Mouse (Mus musculus): Measurements from ENCODE around the gene Rgma.

Gene Rgma

DNA sequence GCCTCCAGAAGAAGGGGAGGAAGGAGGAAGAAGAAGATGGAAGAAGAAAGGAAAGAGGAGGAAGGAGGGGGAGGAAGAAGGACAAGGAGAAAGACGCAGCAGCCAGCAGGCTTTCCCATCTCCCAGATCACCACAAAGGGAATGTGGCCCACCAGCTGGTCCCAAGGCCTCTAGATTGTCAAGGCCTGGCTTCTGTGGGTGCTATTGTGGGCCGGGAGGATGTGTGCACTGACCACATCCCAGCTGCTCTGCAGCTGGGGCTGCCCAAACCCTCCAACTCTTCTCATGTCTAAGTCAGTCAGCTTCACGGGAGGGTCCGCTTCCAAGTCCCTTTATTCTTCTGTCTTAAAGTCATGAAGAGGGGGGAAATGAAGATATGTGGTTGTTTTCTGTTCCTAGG is 5.3 kb upstream of the Rgma start:
- in situ Hi-C loops (cut with MboI; ENCODE audit: low sequenced_read_pairs): no loop called here

DNA sequence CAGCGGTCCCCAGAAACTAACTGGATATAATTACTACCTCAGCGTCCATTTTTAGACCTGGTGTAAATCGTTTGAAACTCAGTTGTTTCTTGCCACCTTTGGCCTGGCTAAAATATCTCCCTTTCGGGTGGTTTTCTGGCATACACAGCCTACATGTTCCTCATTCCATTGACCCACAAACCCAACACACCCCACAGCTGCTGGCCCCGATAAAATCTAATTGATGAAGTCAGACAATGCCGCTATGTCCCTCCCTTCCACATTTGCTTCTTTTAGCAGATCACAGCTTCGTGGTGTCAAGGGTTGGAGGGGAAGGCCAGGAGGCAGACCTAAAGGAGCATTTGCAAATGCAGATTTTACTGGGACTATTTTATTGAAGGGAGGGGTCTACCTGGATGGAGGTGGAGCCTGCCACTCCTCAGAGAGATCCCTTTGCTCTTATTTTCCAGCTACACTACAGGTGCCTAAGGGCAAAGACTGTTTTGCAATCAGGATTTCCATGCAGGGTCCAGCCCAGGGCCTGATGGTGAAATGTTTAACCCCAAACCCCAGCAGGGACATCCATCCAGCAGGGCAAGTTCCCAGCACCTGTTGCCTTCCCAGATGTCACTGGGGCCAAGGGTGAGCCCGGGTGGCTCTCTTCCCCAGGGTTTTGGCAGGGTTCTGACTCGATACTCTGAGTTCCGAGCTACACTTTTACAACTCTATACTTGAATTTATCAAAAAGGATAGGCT is 3.6 kb upstream of the Rgma start:
- in situ Hi-C loops (cut with MboI; ENCODE audit: low sequenced_read_pairs): no loop called here

DNA sequence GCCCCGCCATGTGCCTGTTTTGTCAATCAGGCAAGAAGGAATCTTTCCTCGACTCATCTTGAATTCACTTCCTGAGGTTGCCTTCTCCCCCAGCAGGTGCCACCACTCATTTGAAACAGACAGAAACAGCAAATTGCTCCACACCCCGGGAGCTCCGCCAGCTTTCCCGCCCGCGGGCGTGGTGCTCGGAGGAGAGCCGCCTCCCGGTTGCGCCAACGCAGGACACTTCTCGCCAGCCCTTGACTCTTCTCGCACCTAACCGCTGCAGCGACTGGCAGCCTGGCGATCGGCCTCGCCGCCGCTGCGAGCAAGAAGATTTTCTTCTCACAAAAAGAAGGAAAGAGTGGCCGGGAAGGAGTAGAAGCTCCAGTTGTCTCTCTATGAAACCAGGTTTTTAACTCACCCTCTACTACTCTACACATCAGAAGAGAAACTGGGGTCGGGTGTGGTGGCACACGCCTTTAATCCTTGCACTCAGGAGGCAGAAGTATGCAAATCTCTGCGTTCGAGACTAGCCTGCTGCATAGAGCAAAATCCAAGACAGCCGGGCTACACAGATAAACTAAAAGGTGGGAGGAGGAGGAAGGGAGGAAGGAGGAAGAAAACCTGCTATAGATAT is 2.8 kb upstream of the Rgma start:
- in situ Hi-C loops (cut with MboI; ENCODE audit: low sequenced_read_pairs): no loop called here

DNA sequence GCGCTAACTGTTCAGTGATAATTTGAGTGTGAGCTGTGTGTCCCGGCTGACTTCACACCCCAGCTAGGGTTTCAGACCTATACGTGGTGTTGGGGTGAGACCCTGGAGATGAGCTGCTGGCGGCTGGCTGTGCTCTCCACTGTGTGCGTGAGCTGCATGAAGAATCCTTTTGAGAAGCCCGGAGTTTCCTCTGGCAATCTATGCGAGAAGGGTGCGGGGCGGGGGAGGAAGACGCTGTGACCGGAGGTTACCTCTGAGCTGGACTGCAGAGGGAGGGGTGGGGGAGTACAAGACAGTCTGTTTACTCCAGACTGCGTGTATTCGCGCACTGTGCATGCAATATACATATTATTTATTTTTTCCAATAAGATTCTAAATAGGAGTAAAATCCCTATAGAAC is 582 bp upstream of the Rgma start:
- in situ Hi-C loops (cut with MboI; ENCODE audit: low sequenced_read_pairs): no loop called here

DNA sequence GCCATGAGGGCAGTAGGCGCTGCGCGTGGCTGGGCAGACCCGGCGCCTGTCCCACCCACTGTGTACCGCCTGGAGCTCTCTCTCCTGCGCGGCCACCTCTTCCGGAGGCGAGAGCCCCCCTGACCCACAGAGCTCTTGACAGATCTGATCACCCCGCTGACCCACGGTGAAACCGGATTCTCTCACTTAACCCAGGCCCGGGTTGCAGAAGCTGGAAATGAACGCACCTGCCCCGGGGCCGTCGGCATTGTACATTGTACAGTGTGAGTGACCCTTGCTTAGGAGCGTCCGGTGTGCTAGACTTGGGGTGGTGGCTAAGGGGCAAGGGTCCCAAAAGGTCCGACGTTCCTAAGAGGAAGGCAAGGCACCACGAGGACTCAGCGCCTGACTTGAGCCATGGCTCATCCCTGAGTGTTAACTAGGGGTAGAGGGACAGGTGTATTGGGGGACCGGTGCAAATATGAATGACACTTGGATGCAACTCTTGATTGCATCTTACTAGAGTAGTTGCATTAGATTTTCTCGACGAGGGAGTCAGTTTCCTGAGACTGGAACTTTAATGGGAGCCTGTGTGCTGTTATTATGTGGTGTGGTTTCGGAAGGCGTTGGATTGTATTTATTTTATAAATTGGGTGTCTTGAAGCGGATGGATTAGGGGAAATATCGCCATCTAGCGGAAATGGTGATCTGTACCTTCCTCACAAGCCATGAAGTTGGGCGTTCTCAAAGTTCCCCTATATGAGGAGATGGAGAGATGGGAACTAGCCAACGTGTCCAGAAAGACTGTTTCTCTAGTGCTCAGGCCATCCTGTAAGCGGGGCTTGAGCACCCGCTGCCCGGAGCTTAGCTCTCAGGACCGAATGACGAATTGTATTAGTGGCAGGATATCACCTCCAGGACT is 1.0 kb downstream of the Rgma start:
- in situ Hi-C loops (cut with MboI; ENCODE audit: low sequenced_read_pairs): no loop called here

DNA sequence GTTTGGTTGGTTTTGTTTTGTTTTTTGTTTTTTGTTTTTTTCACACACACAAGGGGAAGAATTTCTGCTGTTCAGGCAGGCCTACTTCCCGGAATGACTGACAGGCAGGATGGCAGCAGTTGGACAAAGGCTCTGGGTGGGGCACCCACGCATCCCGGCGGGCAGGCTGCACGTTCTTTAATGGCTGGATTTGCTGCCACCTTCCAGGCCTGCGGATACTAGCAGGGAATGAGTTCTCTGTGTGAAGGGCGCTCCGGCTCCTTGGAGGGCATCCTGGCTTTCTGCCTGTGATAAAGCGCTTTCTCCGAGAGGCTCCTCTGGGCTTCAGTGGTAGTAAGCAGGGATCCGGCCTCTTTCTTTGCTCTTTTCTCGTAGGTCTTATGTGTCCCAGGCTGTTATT is 2.0 kb downstream of the Rgma start:
- in situ Hi-C loops (cut with MboI; ENCODE audit: low sequenced_read_pairs): no loop called here

DNA sequence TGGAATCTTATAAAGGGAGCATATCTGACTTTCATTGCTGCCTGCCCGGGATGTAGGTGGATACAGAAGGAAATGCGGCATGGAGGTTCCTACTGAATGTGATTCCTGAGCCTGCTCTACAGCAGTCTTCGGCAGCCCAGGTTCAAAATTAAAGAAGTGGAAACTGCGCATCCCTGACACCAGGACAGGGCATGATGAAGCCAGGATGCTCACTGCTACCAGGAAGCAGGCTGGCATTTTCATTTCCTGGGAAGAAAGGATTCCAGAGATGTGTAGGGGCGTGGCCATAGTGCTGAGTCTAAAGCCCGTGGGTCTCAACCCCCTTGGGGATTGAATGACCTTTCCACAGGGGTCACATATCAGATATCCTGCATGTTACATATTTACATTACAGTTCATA is 2.7 kb downstream of the Rgma start:
- in situ Hi-C loops (cut with MboI; ENCODE audit: low sequenced_read_pairs): no loop called here

DNA sequence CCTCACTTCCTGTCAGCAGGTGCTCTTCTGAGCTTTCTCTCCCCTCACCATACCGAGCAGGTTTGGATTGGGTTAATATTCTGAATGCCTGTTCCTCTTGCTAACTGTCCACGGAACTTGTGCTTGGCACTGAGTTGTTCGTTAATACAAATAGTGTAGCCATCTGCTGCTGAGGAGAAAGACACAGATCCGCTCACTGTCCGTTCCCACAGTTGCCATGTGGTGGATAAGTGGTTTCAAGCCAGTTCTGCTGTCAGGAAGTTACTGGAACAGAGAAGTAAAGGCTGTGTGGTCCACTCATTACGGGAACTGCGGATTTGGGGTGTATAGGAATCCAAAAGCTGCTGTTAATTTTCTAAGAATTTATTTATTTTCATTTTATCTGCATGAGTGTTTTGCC is 7.5 kb downstream of the Rgma start:
- in situ Hi-C loops (cut with MboI; ENCODE audit: low sequenced_read_pairs): no loop called here

DNA sequence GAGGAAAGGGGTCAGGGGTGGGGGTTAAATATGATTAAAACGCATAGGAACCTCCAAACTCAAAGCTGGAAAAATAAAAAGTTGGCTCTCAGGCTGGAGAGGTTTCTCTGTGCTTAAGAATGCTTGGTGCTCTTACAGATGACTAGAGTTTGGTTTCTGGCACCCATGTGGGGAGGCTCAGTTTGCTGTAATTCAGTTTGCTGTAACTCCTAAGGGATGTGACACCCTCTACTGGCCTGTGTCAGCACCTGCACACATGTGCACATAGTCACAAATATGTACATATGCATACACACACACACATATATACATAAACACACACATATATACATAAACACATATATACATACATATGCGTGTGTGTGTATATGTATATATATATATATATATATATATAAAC is 13.6 kb downstream of the Rgma start:
- in situ Hi-C loops (cut with MboI; ENCODE audit: low sequenced_read_pairs): no loop called here

DNA sequence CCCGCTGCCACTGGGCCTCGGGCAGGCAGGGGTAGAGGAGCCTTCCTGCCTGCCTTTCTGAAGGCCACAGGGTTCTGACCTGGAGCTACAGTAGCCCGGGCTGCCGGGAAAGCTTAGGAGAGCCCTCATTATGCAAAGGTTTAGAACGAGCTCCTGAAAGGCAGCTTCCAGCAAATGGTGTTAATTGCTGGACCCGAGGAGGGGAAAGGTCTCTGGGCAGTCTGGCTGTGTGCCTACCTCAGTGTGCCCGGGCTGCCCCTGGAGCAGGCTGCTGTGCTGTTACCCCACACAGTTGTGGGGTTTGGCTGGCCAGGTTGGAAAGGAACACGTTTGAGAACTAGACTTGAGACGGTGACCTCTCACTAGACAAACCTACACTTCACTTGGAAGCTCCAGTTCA is 14.1 kb downstream of the Rgma start:
- in situ Hi-C loops (cut with MboI; ENCODE audit: low sequenced_read_pairs): no loop called here

DNA sequence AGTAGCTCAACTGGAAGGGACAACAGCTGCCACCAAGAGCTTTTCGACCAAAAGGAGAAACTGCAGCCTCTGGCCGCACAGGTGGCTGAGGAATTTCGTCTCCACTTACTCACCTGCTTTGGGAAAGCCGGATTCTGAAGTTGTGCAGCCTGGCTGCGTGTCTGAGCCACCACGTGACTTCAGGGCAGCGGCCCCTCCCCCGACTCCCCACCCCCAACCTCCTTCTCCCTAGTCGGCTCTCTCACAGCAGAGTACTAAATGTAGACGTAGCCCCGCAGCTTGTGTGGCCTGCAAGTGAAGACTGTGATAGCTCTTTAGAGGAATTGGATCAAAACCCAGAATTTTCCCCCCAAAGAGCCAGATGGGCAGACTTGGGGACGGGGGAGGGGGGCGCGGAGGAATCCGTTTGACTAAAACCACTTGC is 14.6 kb downstream of the Rgma start:
- in situ Hi-C loops (cut with MboI; ENCODE audit: low sequenced_read_pairs): no loop called here

DNA sequence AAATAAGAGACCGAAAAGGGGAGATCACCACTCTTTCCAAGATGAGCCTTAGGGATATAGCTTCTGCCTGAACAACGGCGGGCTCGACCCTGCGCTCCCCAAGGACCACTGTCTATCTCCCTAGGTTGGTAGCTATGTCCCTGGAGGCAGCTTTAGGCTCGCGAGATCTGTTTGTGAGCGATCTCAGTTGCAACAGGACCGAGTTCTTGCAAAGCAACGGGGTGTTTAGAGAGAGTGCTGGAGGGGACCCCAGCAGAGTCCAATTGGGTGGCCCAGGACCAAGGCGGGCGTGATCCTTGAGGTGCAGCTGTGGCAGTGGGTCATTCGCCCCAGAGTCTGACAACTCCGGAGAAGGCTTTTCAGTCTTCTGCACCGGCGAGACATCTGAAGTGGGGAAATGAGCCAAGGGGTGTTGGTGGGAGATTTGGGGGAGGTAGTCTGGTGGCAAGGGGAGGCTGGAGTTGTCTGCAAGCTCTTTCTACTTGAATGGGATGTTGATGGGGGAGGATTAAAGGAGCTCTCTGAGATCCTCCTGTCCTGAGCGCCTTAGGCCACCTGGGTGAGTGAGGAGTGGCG is 15.2 kb downstream of the Rgma start:
- in situ Hi-C loops (cut with MboI; ENCODE audit: low sequenced_read_pairs): no loop called here

DNA sequence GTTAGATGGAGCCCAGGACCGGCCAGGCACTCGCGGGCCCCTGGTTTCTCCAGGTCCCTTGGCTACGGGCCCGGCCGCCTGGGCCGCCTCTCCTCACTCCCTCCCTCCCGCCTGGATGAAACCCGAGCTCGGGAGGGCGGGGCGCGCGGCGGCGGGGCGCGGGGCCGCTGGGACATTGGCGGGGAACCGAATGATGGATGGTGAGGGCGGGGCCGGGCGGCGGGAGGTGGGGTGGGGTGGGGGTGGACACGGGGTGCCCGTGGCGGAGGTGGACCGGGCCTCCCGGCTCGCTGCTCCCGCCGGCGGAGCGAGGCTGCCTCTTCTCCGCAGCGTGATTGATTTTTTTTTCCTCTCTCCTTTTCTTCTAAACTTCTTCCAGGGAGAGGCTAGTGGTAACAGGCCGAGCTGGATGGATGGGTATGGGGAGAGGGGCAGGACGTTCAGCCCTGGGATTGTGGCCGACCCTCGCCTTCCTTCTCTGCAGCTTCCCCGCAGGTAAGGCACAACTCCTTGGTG is 15.8 kb downstream of the Rgma start:
- in situ Hi-C loops (cut with MboI; ENCODE audit: low sequenced_read_pairs): no loop called here

DNA sequence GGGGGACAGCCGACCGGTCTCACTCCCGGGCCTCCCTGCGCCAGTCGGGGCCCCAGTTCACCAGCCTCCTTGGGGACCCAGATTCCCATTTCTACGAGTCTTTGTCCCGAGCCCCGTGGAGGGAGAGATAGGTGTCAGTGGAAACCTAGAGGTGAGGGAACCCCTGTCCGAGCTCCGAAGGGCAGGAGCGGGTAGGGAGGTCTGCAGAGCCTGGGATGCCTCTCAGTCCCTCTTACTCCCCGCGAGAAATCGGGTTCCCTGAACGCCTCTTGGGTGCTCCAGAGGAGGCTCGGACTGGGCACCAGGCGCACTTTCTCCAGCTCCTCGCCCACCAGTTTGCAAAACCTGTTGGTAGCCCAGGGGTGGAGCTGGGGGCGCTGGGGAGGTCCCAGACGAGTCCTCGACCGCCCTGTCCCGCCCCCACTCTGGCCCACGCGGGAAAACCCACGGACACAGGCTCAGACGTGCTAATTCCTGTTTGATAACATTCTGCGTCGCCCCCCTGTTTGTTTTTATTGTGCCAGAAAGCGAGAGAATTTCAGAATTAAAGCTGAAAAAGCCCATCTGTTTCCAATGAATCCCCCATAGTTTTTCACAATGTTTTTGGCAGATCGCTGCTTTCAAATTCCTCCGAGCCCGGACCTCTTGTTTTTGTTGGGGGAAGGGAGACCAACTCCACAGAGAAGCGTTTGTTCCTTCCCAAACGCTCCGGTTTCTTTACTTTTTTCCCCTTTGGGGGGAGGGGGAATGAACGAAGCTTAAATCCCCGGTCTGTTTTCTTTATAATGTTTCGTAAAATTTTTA is 16.4 kb downstream of the Rgma start:
- in situ Hi-C loops (cut with MboI; ENCODE audit: low sequenced_read_pairs): no loop called here

DNA sequence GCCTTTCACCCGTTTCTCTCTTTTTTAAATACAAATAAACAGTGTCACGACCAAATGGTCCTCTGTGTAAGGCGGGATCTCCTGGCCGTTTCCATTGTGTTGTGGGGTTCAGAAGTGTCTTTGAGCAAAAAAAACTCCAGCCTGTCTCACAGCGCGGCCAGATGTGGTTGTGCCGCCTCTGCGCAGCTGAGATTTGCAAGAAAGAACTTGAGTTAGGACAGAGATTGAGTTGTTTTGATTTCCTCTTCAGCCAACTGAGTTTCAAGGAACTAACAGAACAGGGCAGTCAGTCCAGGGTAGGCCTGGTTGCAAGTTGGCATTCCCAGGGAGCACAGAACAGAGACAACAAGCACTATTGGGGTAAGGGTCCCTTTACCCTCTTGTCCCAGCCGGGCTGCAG is 17.1 kb downstream of the Rgma start:
- in situ Hi-C loops (cut with MboI; ENCODE audit: low sequenced_read_pairs): no loop called here

DNA sequence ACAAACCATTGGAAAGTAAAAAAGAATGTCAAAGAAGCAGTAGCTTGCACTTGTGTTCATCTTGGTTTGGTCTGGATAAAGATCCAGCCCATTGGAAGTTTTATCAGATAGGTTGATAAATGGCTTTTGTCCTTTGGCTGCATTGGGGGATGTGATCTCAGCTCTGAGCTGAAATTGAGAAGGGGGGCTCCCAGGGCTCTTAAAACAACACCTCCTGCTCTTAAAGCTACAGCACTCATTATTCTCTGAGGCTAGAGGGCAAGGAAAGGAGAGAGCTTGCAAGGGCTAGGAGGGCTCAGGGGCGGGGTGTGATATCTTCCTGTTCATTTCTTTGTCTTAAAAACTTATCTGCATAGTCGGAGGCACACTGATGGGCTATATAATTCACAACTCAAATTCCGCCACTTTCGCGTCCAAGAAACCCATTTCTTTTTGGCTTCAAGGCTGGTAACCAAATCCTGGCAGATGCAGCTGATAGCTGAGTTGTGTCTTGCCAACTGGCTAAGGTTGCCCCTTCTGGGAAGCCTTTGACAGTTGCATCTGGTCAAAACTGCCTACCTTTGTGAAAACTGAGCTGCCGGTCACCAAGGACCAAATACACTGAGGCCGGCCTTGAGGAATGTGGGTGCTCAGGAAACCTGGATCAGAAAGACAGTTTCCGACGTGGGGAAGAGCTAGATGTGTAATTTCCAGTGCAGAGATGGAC is 18.2 kb downstream of the Rgma start:
- in situ Hi-C loops (cut with MboI; ENCODE audit: low sequenced_read_pairs): no loop called here

DNA sequence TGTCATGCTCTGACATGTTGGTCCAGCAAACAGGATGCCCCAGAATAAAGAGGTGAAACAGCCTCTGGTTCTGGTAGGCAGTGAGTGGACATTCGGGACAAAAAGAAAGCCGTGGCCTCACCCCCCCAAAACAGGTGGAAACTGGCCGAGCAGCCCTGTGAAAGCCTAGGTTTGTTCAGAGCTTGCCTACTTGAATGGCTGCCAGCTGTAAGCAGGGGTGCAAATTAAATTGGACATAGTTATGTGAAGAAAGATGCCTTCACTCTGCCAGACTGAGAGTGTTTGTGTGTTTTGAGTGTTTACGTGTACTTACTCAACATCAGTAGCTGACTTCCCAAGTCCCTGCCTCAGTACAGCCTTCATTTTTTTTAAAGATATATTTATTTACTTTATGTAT is 18.7 kb downstream of the Rgma start:
- in situ Hi-C loops (cut with MboI; ENCODE audit: low sequenced_read_pairs): no loop called here

DNA sequence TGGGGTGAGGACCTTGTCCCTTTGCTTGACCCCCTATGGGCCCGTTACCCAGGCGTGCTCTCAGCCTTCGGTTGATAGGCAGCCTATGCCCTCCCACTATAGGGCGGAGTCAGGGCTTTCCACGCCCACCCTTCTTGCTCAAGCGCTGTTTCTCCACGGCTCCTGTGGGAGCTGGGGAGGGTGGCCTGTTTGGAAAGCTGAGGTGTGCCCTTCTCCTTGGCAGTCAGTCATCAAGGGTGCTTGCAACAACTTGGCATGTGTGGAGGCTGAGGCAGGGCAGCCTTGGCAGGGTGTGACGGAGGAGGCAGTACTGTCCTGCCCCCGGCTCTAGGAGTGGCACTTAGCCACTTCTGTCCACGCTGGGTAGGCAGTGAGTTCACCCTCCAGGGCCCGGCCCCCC is 23.0 kb downstream of the Rgma start:
- in situ Hi-C loops (cut with MboI; ENCODE audit: low sequenced_read_pairs): no loop called here

DNA sequence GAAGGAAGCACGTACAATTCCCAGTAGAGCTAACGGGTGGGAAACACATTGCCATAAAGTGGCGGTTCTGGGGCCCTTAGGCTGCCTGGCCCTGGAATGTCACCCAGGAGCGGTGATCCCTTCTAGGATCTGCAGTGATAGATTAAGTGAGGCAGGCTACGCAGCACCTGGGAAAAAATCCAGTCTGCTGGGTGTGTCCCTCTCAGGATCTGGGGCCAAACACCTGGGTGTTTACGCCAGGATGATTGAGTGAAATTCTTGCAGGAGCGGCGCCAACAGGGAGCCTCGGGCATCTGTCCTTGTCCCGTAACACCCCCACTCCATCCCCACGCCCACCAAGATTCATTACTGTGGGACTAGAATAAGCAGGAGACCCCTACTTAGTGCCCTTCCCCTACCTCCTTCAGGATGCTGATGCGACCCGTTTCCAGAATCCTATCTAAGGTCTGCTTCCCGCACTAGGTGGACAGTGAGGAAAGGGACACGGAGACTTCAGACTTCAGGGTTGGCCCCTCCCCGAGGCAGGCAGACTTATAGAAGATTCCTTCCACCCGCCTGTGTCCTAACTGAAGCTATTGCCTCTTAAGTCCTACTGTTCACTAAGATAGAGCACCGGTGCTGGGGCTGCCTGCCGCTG is 23.6 kb downstream of the Rgma start:
- in situ Hi-C loops (cut with MboI; ENCODE audit: low sequenced_read_pairs): no loop called here

Measured in CH12F3 (cell line).